Mouse (Mus musculus): ENCODE data around the gene Snx5. TPM values are rescaled to one million over a fixed set of nuclear protein-coding genes. Genes with fewer than 3 reads are reported as not detected.

The Snx5 gene
- 61.7 and 64.5 TPM in 2 replicates for polyA plus RNA-seq (2014; fragmentation: Nextera tagmentation; extraction: Ambion mirVana)

DNA sequence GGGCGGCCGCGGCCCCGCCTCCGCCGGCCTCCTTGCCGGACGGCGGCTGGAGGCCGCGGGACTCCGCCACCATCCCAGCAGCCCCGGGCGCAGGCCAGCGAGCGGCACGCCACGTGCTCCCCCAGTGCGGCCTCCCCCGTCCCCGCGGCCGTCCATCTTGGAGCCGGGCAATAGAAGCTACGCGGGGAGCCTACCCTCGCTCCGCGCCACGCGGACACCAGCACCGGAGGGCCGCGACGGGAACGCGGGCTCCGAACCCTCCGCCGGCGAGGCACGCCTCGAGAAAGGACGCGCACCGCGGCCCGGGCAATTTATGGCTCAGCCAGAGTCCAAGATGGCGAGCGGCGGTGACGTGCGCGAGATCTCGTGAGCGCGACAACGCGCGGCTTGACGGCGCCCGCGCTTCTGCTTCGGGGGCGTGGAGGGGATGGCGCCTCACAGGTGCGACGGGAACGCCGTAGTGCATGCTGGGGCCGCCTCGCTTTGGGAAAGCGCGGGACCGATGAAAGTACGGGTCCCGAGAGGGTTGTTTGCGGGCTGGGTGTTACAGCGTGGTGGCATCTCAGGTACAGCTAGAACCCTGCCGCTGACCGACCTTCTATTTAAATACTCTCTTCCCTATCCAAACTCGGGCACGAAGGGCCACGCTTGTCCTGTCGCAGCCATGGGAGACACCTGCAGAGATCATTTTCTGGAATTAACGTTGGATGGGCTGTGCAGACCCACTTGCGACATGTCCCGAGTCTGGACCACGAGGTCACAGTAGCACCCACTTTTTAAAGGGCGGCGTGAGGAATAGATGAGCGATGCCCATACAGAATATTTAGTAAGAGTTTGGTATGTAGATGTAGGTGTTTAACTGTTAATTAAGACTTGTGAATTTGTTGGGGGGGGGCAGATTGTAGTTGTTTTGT lies at the start of gene Snx5, which contains the start of gene Mgme1:
TSS of gene Snx5 (minus strand) at position 400 of the 914 bp plus-strand sequence.
TSS of gene Mgme1 (plus strand) at position 157 of the 914 bp plus-strand sequence.
- ATAC-seq = peak; percentile 98
- Histone ChIP-seq H3K4me3 (ENCODE audit: low read depth, low read length) (peak within 1 kb of the TSS; percentile 90), H3K9me3 (replicated peaks; ENCODE audit: control insufficient read depth, low read length) (no peaks in the 10 kb centered on the region), H3K27ac (ENCODE audit: low read depth, low read length) (peak within 1 kb of the TSS; percentile 90), H3K4me1 (ENCODE audit: control insufficient read depth, insufficient read depth, low read length) (peaks cover 22% of the 10 kb centered on the region), H3K4me2 (ENCODE audit: low read length) (peak within 1 kb of the TSS; percentile 77), H3K9ac (ENCODE audit: low read length) (peak within 1 kb of the TSS; percentile 96), H3K27me3 (replicated peaks; ENCODE audit: control insufficient read depth, insufficient read depth, low read length) (no peaks in the 10 kb centered on the region), H3K36me3 (ENCODE audit: control insufficient read depth, insufficient read depth, low read length) (no peaks in the 10 kb centered on the region)
- WGBS = under 1% methylated on average over 78 of the region's 93 CpGs
- DNase-seq (ENCODE audit: low spot score) = peak; percentile 97

GRCm38 (mm10) chr2:144311372-144311771 lies 40.7 kb upstream of the Snx5 start:
- Histone ChIP-seq H3K27ac (ENCODE audit: low read depth, low read length) (no peak overlapping the region), H3K4me1 (ENCODE audit: control insufficient read depth, insufficient read depth, low read length) (no peaks in the 10 kb centered on the region), H3K9me3 (replicated peaks; ENCODE audit: control insufficient read depth, low read length) (no peaks in the 10 kb centered on the region), H3K4me2 (ENCODE audit: low read length) (no peak overlapping the region), H3K4me3 (ENCODE audit: low read depth, low read length) (no peak overlapping the region), H3K9ac (ENCODE audit: low read length) (no peak overlapping the region), H3K27me3 (replicated peaks; ENCODE audit: control insufficient read depth, insufficient read depth, low read length) (no peaks in the 10 kb centered on the region), H3K36me3 (ENCODE audit: control insufficient read depth, insufficient read depth, low read length) (no peaks in the 10 kb centered on the region)
- WGBS = 92% methylated on average over 2 of the region's 2 CpGs
- ATAC-seq (no peak), DNase-seq (ENCODE audit: low spot score) (no peak)

DNA sequence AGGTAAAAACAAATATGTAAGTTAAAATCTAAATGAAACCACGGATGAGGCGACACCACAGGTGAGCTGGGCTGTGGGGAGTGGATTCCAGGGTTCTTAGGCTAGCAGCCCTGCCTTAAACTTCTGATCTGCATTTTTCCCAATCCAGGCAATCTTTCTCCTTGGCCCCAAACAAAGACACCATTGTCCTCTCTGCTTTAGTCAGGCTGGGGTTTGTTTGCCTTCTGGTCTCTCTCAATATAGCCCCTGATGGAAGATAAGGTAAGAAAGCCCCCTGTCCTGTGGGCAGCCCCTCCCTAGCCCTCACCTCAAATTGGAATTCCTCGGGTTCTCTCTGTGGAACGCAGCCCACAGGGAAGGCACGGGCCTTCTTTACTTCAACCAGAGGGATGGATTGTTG lies 39.6 kb upstream of the Snx5 start:
- WGBS = 22% methylated on average over 5 of the region's 5 CpGs
- DNase-seq (ENCODE audit: low spot score) (no peak), ATAC-seq (no peak)

GRCm38 (mm10) chr2:144308561-144308960 lies 37.9 kb upstream of the Snx5 start:
- DNase-seq (ENCODE audit: low spot score) = no peak
- Histone ChIP-seq H3K36me3 (ENCODE audit: control insufficient read depth, insufficient read depth, low read length) (no peaks in the 10 kb centered on the region), H3K9ac (ENCODE audit: low read length) (no peak overlapping the region), H3K4me1 (ENCODE audit: control insufficient read depth, insufficient read depth, low read length) (no peaks in the 10 kb centered on the region), H3K9me3 (replicated peaks; ENCODE audit: control insufficient read depth, low read length) (no peaks in the 10 kb centered on the region), H3K27me3 (replicated peaks; ENCODE audit: control insufficient read depth, insufficient read depth, low read length) (no peaks in the 10 kb centered on the region), H3K4me3 (ENCODE audit: low read depth, low read length) (no peak overlapping the region), H3K4me2 (ENCODE audit: low read length) (no peak overlapping the region), H3K27ac (ENCODE audit: low read depth, low read length) (no peak overlapping the region)
- WGBS = 66% methylated on average over 8 of the region's 8 CpGs
- ATAC-seq = no peak

More for the DNA sequence above, 39.6 kb upstream of the Snx5 start:
- Histone ChIP-seq H3K4me1 (ENCODE audit: control insufficient read depth, insufficient read depth, low read length) (no peaks in the 10 kb centered on the region), H3K9me3 (replicated peaks; ENCODE audit: control insufficient read depth, low read length) (no peaks in the 10 kb centered on the region), H3K27ac (ENCODE audit: low read depth, low read length) (no peak overlapping the region), H3K4me2 (ENCODE audit: low read length) (no peak overlapping the region), H3K4me3 (ENCODE audit: low read depth, low read length) (no peak overlapping the region), H3K36me3 (ENCODE audit: control insufficient read depth, insufficient read depth, low read length) (no peaks in the 10 kb centered on the region), H3K9ac (ENCODE audit: low read length) (no peak overlapping the region), H3K27me3 (replicated peaks; ENCODE audit: control insufficient read depth, insufficient read depth, low read length) (no peaks in the 10 kb centered on the region)

GRCm38 (mm10) chr2:144305721-144306294 lies 35.1 kb upstream of the Snx5 start:
- Histone ChIP-seq H3K4me2 (ENCODE audit: low read length) (no peak overlapping the region), H3K27me3 (replicated peaks; ENCODE audit: control insufficient read depth, insufficient read depth, low read length) (no peaks in the 10 kb centered on the region), H3K9ac (ENCODE audit: low read length) (no peak overlapping the region), H3K36me3 (ENCODE audit: control insufficient read depth, insufficient read depth, low read length) (no peaks in the 10 kb centered on the region), H3K9me3 (replicated peaks; ENCODE audit: control insufficient read depth, low read length) (no peaks in the 10 kb centered on the region), H3K4me3 (ENCODE audit: low read depth, low read length) (no peak overlapping the region), H3K4me1 (ENCODE audit: control insufficient read depth, insufficient read depth, low read length) (no peaks in the 10 kb centered on the region), H3K27ac (ENCODE audit: low read depth, low read length) (no peak overlapping the region)
- ATAC-seq = no peak
- WGBS = 71% methylated on average over 18 of the region's 18 CpGs
- no peak for DNase-seq (ENCODE audit: low spot score)

DNA sequence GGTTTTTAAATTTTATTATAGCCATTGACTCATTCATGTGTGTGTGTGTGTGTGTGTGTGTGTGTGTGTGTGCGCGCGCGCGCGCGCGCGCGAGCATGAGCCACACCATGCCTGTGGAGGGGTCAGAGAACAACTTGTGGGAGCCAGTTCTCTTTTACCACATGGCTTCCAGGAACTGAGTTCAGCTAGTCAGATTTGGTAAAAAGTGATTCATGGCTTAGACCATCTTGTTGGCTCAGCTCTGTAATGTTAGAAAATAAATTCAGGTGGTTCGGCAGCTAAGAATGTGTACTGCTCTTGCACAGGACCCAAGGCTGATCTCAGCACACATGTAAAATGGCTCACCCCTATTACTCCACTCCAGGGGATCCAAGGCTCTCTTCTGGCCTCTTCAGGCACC lies 30.4 kb upstream of the Snx5 start:
- Histone ChIP-seq H3K4me1 (ENCODE audit: control insufficient read depth, insufficient read depth, low read length) (no peaks in the 10 kb centered on the region), H3K27me3 (replicated peaks; ENCODE audit: control insufficient read depth, insufficient read depth, low read length) (no peaks in the 10 kb centered on the region), H3K4me3 (ENCODE audit: low read depth, low read length) (no peak overlapping the region), H3K27ac (ENCODE audit: low read depth, low read length) (no peak overlapping the region), H3K36me3 (ENCODE audit: control insufficient read depth, insufficient read depth, low read length) (no peaks in the 10 kb centered on the region), H3K9ac (ENCODE audit: low read length) (no peak overlapping the region), H3K9me3 (replicated peaks; ENCODE audit: control insufficient read depth, low read length) (no peaks in the 10 kb centered on the region), H3K4me2 (ENCODE audit: low read length) (no peak overlapping the region)
- ATAC-seq (no peak), DNase-seq (ENCODE audit: low spot score) (no peak)
- WGBS = 97% methylated on average over 11 of the region's 11 CpGs

DNA sequence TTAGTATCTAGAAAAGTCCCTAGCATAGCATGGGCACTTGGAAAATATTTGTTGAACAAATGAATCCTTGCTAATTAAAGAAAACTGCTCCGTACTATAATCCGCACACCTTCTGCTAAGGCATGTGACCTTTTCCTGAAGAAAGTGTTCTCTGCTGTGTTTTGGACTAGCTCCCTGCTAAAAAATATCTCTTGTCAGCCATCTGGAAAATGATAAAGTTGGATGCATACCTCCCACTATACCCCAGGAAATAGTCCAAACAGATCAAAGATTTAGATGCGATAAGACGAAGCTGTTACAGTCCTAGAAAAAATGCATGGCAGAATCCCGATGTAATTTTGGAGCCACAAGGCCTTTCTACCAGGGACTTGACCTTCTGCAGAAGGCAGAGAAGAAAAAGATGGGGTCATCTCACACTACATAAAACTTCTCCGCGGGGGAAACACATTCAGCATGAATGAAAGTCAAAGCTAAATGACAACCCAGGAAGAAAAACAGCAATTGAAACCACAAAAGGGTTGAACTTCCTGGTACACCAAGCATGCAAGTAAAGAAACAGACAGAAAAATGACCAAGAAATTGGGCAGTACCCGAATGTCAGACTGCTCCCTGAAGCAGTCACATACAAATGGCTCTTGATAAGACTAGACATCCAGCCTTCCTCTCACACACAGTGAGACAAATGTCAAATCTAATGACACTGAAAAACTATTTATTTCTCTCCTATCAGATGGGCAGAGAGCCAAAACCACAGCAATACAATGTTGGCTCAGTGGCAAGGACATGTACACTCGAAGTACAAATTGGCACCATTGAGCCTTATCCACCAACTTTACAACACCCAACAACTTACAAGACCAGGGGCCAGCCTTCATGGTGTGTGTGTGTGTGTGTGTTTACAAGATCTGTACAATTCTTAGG lies 29.3 kb upstream of the Snx5 start:
- no peak overlapping the region for H3K4me2 ChIP-seq (ENCODE audit: low read length)
- no peaks in the 10 kb centered on the region for H3K36me3 ChIP-seq (ENCODE audit: control insufficient read depth, insufficient read depth, low read length)
- H3K9ac ChIP-seq (ENCODE audit: low read length) = no peak overlapping the region
- no peak for DNase-seq (ENCODE audit: low spot score)
- 85% methylated on average over 9 of the region's 9 CpGs for WGBS
- H3K4me3 ChIP-seq (ENCODE audit: low read depth, low read length) = no peak overlapping the region
- no peaks in the 10 kb centered on the region for H3K9me3 ChIP-seq (replicated peaks; ENCODE audit: control insufficient read depth, low read length)
- no peaks in the 10 kb centered on the region for H3K27me3 ChIP-seq (replicated peaks; ENCODE audit: control insufficient read depth, insufficient read depth, low read length)
- H3K27ac ChIP-seq (ENCODE audit: low read depth, low read length) = no peak overlapping the region
- ATAC-seq = no peak
- H3K4me1 ChIP-seq (ENCODE audit: control insufficient read depth, insufficient read depth, low read length) = no peaks in the 10 kb centered on the region

- Histone ChIP-seq H3K9me3 (replicated peaks; ENCODE audit: control insufficient read depth, low read length) (no peaks in the 10 kb centered on the region), H3K27me3 (replicated peaks; ENCODE audit: control insufficient read depth, insufficient read depth, low read length) (no peaks in the 10 kb centered on the region), H3K4me2 (ENCODE audit: low read length) (no peak overlapping the region), H3K36me3 (ENCODE audit: control insufficient read depth, insufficient read depth, low read length) (no peaks in the 10 kb centered on the region), H3K9ac (ENCODE audit: low read length) (no peak overlapping the region), H3K27ac (ENCODE audit: low read depth, low read length) (no peak overlapping the region), H3K4me3 (ENCODE audit: low read depth, low read length) (no peak overlapping the region), H3K4me1 (ENCODE audit: control insufficient read depth, insufficient read depth, low read length) (no peaks in the 10 kb centered on the region)
- no peak for DNase-seq (ENCODE audit: low spot score)
- WGBS = 52% methylated on average over 9 of the region's 9 CpGs
- no peak for ATAC-seq
Measured at GRCm38 (mm10) chr2:144295145-144295735, 24.5 kb upstream of the Snx5 start.

Data from forebrain, embryonic 14.5 days (tissue).